Mouse (Mus musculus): Measurements from ENCODE around the gene Cul5. TPM values are rescaled to one million over a fixed set of nuclear protein-coding genes. Genes with fewer than 3 reads are reported as not detected.

Cul5 gene
- polyA plus RNA-seq, 1 experiment = 76.3 TPM

GRCm38 (mm10) chr9:53676921-53677320, 7.1 kb upstream of the Cul5 start:
- TF ChIP-seq CTCF (IDR thresholded peaks at IDR 0.05; ENCODE audit: borderline replicate concordance, insufficient read depth, low read length) (no peak), POLR2A (IDR thresholded peaks at IDR 0.05; ENCODE audit: low read depth, low read length) (no peak)
- Histone ChIP-seq H3K4me3 (ENCODE audit: insufficient read depth, low read length) (no peak overlapping the region), H3K27ac (ENCODE audit: insufficient read depth, low read length) (no peak overlapping the region), H3K4me1 (ENCODE audit: control insufficient read depth, insufficient read depth, low read length) (no peaks in the 10 kb centered on the region)

GRCm38 (mm10) chr9:53673571-53673970, 3.8 kb upstream of the Cul5 start:
- no peak overlapping the region for H3K4me3 ChIP-seq (ENCODE audit: insufficient read depth, low read length)
- TF ChIP-seq CTCF (IDR thresholded peaks at IDR 0.05; ENCODE audit: borderline replicate concordance, insufficient read depth, low read length) (peak; percentile 22; the same call in 1 of the 2 replicates), POLR2A (IDR thresholded peaks at IDR 0.05; ENCODE audit: low read depth, low read length) (no peak)
- H3K4me1 ChIP-seq (ENCODE audit: control insufficient read depth, insufficient read depth, low read length) = no peaks in the 10 kb centered on the region
- no peak overlapping the region for H3K27ac ChIP-seq (ENCODE audit: insufficient read depth, low read length)

GRCm38 (mm10) chr9:53667020-53667669, 2.7 kb downstream of the Cul5 start:
- Histone ChIP-seq H3K4me1 (ENCODE audit: control insufficient read depth, insufficient read depth, low read length) (no peaks in the 10 kb centered on the region), H3K4me3 (ENCODE audit: insufficient read depth, low read length) (peak overlapping the region; percentile 90), H3K27ac (ENCODE audit: insufficient read depth, low read length) (peak overlapping the region; percentile 88)
- TF ChIP-seq POLR2A (IDR thresholded peaks at IDR 0.05; ENCODE audit: low read depth, low read length) (peak; percentile 77), CTCF (IDR thresholded peaks at IDR 0.05; ENCODE audit: borderline replicate concordance, insufficient read depth, low read length) (peak; percentile 77)

GRCm38 (mm10) chr9:53666665-53667019, 3.2 kb downstream of the Cul5 start:
- H3K27ac ChIP-seq (ENCODE audit: insufficient read depth, low read length) = peak overlapping the region; percentile 88
- H3K4me1 ChIP-seq (ENCODE audit: control insufficient read depth, insufficient read depth, low read length) = no peaks in the 10 kb centered on the region
- no peak for TF ChIP-seq CTCF (IDR thresholded peaks at IDR 0.05; ENCODE audit: borderline replicate concordance, insufficient read depth, low read length)
- no peak for TF ChIP-seq POLR2A (IDR thresholded peaks at IDR 0.05; ENCODE audit: low read depth, low read length)
- peak overlapping the region; percentile 90 for H3K4me3 ChIP-seq (ENCODE audit: insufficient read depth, low read length)

GRCm38 (mm10) chr9:53665428-53665827, 4.4 kb downstream of the Cul5 start:
- H3K4me1 ChIP-seq (ENCODE audit: control insufficient read depth, insufficient read depth, low read length) = no peaks in the 10 kb centered on the region
- TF ChIP-seq CTCF (IDR thresholded peaks at IDR 0.05; ENCODE audit: borderline replicate concordance, insufficient read depth, low read length) (no peak), POLR2A (IDR thresholded peaks at IDR 0.05; ENCODE audit: low read depth, low read length) (no peak)
- peak overlapping the region; percentile 90; the same call in 1 of the 2 replicates for H3K4me3 ChIP-seq (ENCODE audit: insufficient read depth, low read length)
- no peak overlapping the region for H3K27ac ChIP-seq (ENCODE audit: insufficient read depth, low read length)

DNA sequence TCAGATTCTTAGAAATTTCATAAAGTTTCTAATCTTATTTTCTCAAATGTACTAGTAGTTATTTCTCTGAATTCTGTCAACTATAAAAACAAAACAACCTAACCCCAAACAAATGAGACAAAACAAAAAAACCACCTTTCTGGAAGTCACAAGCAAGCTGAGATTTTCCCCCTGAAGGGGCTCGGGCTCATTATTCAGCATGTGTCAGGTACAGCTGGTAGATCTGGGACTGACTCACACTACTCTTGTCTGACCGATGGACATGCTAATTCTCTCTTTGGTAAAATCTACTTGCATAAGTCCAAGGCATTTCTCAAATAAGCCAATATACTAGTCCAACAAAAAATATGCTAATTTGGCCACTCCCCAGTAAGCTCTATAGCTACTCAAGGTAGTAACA, 5.0 kb downstream of the Cul5 start:
- Histone ChIP-seq H3K4me1 (ENCODE audit: control insufficient read depth, insufficient read depth, low read length) (no peaks in the 10 kb centered on the region), H3K27ac (ENCODE audit: insufficient read depth, low read length) (no peak overlapping the region), H3K4me3 (ENCODE audit: insufficient read depth, low read length) (no peak overlapping the region)
- TF ChIP-seq POLR2A (IDR thresholded peaks at IDR 0.05; ENCODE audit: low read depth, low read length) (no peak), CTCF (IDR thresholded peaks at IDR 0.05; ENCODE audit: borderline replicate concordance, insufficient read depth, low read length) (no peak)

GRCm38 (mm10) chr9:53634796-53635195, 35.0 kb downstream of the Cul5 start:
- TF ChIP-seq CTCF (IDR thresholded peaks at IDR 0.05; ENCODE audit: borderline replicate concordance, insufficient read depth, low read length) (no peak), POLR2A (IDR thresholded peaks at IDR 0.05; ENCODE audit: low read depth, low read length) (no peak)
- Histone ChIP-seq H3K4me1 (ENCODE audit: control insufficient read depth, insufficient read depth, low read length) (no peaks in the 10 kb centered on the region), H3K4me3 (ENCODE audit: insufficient read depth, low read length) (no peak overlapping the region), H3K27ac (ENCODE audit: insufficient read depth, low read length) (no peak overlapping the region)

- Histone ChIP-seq H3K4me3 (ENCODE audit: insufficient read depth, low read length) (no peak overlapping the region), H3K27ac (ENCODE audit: insufficient read depth, low read length) (no peak overlapping the region), H3K4me1 (ENCODE audit: control insufficient read depth, insufficient read depth, low read length) (no peaks in the 10 kb centered on the region)
- no peak for TF ChIP-seq POLR2A (IDR thresholded peaks at IDR 0.05; ENCODE audit: low read depth, low read length)
- no peak for TF ChIP-seq CTCF (IDR thresholded peaks at IDR 0.05; ENCODE audit: borderline replicate concordance, insufficient read depth, low read length)
Measured at GRCm38 (mm10) chr9:53615246-53615645, 54.6 kb downstream of the Cul5 start.

GRCm38 (mm10) chr9:53614286-53614685, 55.5 kb downstream of the Cul5 start:
- no peaks in the 10 kb centered on the region for H3K4me1 ChIP-seq (ENCODE audit: control insufficient read depth, insufficient read depth, low read length)
- no peak overlapping the region for H3K27ac ChIP-seq (ENCODE audit: insufficient read depth, low read length)
- no peak for TF ChIP-seq CTCF (IDR thresholded peaks at IDR 0.05; ENCODE audit: borderline replicate concordance, insufficient read depth, low read length)
- no peak for TF ChIP-seq POLR2A (IDR thresholded peaks at IDR 0.05; ENCODE audit: low read depth, low read length)
- no peak overlapping the region for H3K4me3 ChIP-seq (ENCODE audit: insufficient read depth, low read length)

GRCm38 (mm10) chr9:53609968-53610781, 59.6 kb downstream of the Cul5 start, which contains the start of gene Acat1:
Gene Acat1, minus strand, starts transcription at chr9:53610382.
- Histone ChIP-seq H3K4me3 (ENCODE audit: insufficient read depth, low read length) (peak within 1 kb of the TSS; percentile 67), H3K4me1 (ENCODE audit: control insufficient read depth, insufficient read depth, low read length) (no peaks in the 10 kb centered on the region), H3K27ac (ENCODE audit: insufficient read depth, low read length) (no peak within 1 kb of the TSS)
- TF ChIP-seq CTCF (IDR thresholded peaks at IDR 0.05; ENCODE audit: borderline replicate concordance, insufficient read depth, low read length) (no peak), POLR2A (IDR thresholded peaks at IDR 0.05; ENCODE audit: low read depth, low read length) (peak; percentile 85)

Measured in embryonic fibroblast, embryonic 13.5 days (primary cell).